Mouse (Mus musculus) ZHBTc4 (cell line): ENCODE data around the gene Stx2.

Experiments
- DNase-seq: peaks from one replicate; pipeline ENCODE4 v3.0.0-alpha.2; 2011; ENCODE audit warnings: low read depth, low spot score

Stx2 gene

GRCm38 (mm10) chr5:128953278-128954070 lies 54.9 kb downstream of the Stx2 start, which contains the start of gene Rimbp2:
Rimbp2 (minus strand) TSS chr5:128953486.
- peak; percentile 88 for DNase-seq

GRCm38 (mm10) chr5:128952291-128953195 lies 55.8 kb downstream of the Stx2 start:
- DNase-seq, result peak; percentile 35

GRCm38 (mm10) chr5:128951472-128951871 lies 56.9 kb downstream of the Stx2 start:
- DNase-seq, result no peak

GRCm38 (mm10) chr5:128947093-128947492 lies 61.3 kb downstream of the Stx2 start:
- peak; percentile 40 for DNase-seq

GRCm38 (mm10) chr5:128940436-128940835 lies 67.9 kb downstream of the Stx2 start:
- DNase-seq, result no peak

- no peak for DNase-seq
Observed at GRCm38 (mm10) chr5:128935359-128935899, 72.9 kb downstream of the Stx2 start.
